Mouse (Mus musculus): ENCODE data around the gene Alyref.

- TF ChIP-seq CTCF (IDR thresholded peaks at IDR 0.05; ENCODE audit: low read depth) (no peak), EP300 (optimal IDR thresholded peaks at IDR 0.05) (no peak)
These were observed 5.4 kb upstream of the Alyref start for GRCm38 (mm10) chr11:120603545-120603944.
